ENCODE assay signal across 10 mouse cellular contexts in the genomic region with DNA sequence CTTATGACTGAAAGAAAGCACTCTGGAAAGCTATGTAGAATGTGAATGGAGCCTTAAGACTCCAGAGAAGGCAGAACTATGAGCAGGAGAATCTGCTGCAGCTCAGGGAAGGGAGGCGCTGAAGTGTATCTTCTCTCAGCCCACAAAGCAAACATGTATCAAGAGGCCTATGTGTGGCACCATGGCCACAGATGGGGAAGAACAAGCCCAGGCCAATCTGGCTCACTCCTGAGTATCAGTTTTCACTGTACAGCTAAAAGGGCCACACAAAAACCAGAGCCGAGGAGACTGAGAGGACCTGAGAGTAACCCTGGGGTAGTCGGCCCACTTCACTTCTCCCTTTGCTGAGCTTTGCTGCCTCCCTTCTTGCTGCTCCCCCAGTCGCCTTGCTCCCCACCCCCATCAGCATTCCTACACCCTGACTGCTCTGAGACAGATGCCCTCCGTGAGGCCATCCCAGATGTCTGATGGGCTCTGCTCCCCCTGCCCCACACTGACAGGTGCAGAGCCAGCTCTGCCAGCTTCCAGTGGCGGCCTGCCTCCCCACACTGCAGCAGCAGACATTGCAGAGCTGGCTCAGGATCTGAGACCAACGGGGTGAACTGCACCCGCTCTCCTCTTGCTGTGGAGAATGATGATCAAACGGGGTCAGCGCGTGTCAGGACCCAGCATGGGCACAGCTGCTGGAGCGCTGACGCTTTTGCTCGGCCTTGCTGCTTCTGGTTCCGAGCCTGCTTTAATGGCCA. TPM values are rescaled to one million over a fixed set of nuclear protein-coding genes. Genes with fewer than 3 reads are reported as not detected.
DNase-seq lines count a peak whose midpoint lies in the region; ATAC-seq and TF ChIP-seq lines count a peak whose summit lies in the region.
"Had no signal": no experiment of that assay in that cellular context is flagged by ENCODE, and none has a peak within 500 bp of the region (broad histone marks: within the 10 kb centered on the region; RNA-seq: fewer than 3 reads in every experiment).

No protein-coding gene starts in this region.

- no peaks in the 10 kb centered on the region for H3K27me3 ChIP-seq in forebrain, embryonic 15.5 days
- H3K27me3 ChIP-seq in forebrain, embryonic 10.5 days (ENCODE audit: poor library complexity, severe bottlenecking), result no peaks in the 10 kb centered on the region
- no peaks in the 10 kb centered on the region for H3K27me3 ChIP-seq in embryonic facial prominence, embryonic 14.5 days (replicated peaks; ENCODE audit: control insufficient read depth, insufficient read depth, low read length)
- H3K27me3 ChIP-seq in limb, embryonic 15.5 days, result no peaks in the 10 kb centered on the region
- H3K27me3 ChIP-seq: heart, embryonic 12.5 days had no signal

- no peaks in the 10 kb centered on the region for H3K9me3 ChIP-seq in forebrain, embryonic 15.5 days
- H3K9me3 ChIP-seq in forebrain, embryonic 10.5 days, result no peaks in the 10 kb centered on the region
- no peaks in the 10 kb centered on the region for H3K9me3 ChIP-seq in embryonic facial prominence, embryonic 14.5 days (ENCODE audit: control insufficient read depth, low read length)
- H3K9me3 ChIP-seq in limb, embryonic 15.5 days, result no peaks in the 10 kb centered on the region
- H3K9me3 ChIP-seq: heart, embryonic 12.5 days had no signal

- ATAC-seq in forebrain, embryonic 15.5 days (replicated peaks), result 0 out of 2 replicates have a peak, but pooled peaks have one; percentile 41
- ATAC-seq in embryonic facial prominence, embryonic 14.5 days (ENCODE audit: low read depth), result peak; percentile 77
- ATAC-seq in limb, embryonic 15.5 days (ENCODE audit: insufficient number of reproducible peaks, low FRiP score, low TSS enrichment, low read depth), result peak; percentile 35
- ATAC-seq in megakaryocyte, adult 5-6 weeks (ENCODE audit: poor library complexity, severe bottlenecking), result no peak

- H3K4me3 ChIP-seq in forebrain, embryonic 15.5 days, result no peak overlapping the region
- H3K4me3 ChIP-seq in forebrain, embryonic 10.5 days, result no peak overlapping the region
- H3K4me3 ChIP-seq in left cerebral cortex, adult 2 months, result no peak overlapping the region
- no peak overlapping the region for H3K4me3 ChIP-seq in embryonic facial prominence, embryonic 14.5 days (ENCODE audit: low read depth, low read length)
- no peak overlapping the region for H3K4me3 ChIP-seq in limb, embryonic 15.5 days
- H3K4me3 ChIP-seq: heart, embryonic 12.5 days had no signal

- H3K36me3 ChIP-seq in forebrain, embryonic 15.5 days, result peaks cover 70% of the 10 kb centered on the region
- peaks cover 99% of the 10 kb centered on the region for H3K36me3 ChIP-seq in forebrain, embryonic 10.5 days (replicated peaks)
- peaks cover 90% of the 10 kb centered on the region for H3K36me3 ChIP-seq in embryonic facial prominence, embryonic 14.5 days (ENCODE audit: control insufficient read depth, insufficient read depth, low read length)
- peaks cover 98% of the 10 kb centered on the region for H3K36me3 ChIP-seq in limb, embryonic 15.5 days

- DNase-seq in forebrain, embryonic 10.5 days (ENCODE audit: extremely low spot score, low spot score), result no peak
- no peak for DNase-seq in left cerebral cortex, adult 2 months (ENCODE audit: extremely low spot score in 1 of 2, low spot score in 2 of 2)
- DNase-seq in left cerebral cortex, postnatal 36 days (ENCODE audit: low spot score in 2 of 2), result no peak
- DNase-seq in embryonic facial prominence, embryonic 14.5 days (ENCODE audit: low spot score), result peak; percentile 66
- DNase-seq in cerebellum, postnatal 14 days, result no peak
- DNase-seq: thymus, postnatal 14 days had no signal

- H3K9ac ChIP-seq in forebrain, embryonic 15.5 days (replicated peaks), result no peak overlapping the region
- no peak overlapping the region for H3K9ac ChIP-seq in embryonic facial prominence, embryonic 14.5 days (ENCODE audit: low read depth, low read length)
- no peak overlapping the region for H3K9ac ChIP-seq in limb, embryonic 15.5 days
- H3K9ac ChIP-seq: heart, embryonic 12.5 days had no signal

- intact Hi-C loops in left cerebral cortex, adult 2 months (cut with DNase I), result no loop called here
- intact Hi-C loops in left cerebral cortex, postnatal 36 days (cut with DNase I), result no loop called here

- TF ChIP-seq CTCF in left cerebral cortex, adult 2 months (IDR thresholded peaks at IDR 0.05), result no peak

- H3K4me1 ChIP-seq in forebrain, embryonic 15.5 days, result no peaks in the 10 kb centered on the region
- H3K4me1 ChIP-seq in forebrain, embryonic 10.5 days, result peaks cover 5% of the 10 kb centered on the region; the same call in 1 of the 2 replicates
- H3K4me1 ChIP-seq in embryonic facial prominence, embryonic 14.5 days (ENCODE audit: control insufficient read depth, insufficient read depth, low read length), result no peaks in the 10 kb centered on the region
- H3K4me1 ChIP-seq in limb, embryonic 15.5 days, result no peaks in the 10 kb centered on the region

- WGBS in forebrain, embryonic 15.5 days, result 78% methylated on average over 15 of the region's 15 CpGs
- WGBS in forebrain, embryonic 10.5 days, result 80% methylated on average over 15 of the region's 15 CpGs
- 68% methylated on average over 14 of the region's 15 CpGs for WGBS in embryonic facial prominence, embryonic 14.5 days
- WGBS in limb, embryonic 15.5 days, result 75% methylated on average over 15 of the region's 15 CpGs

- no peak overlapping the region for H3K27ac ChIP-seq in forebrain, embryonic 15.5 days (replicated peaks)
- no peak overlapping the region for H3K27ac ChIP-seq in forebrain, embryonic 10.5 days
- peak overlapping the region; percentile 53; the same call in 1 of the 2 replicates for H3K27ac ChIP-seq in left cerebral cortex, adult 2 months
- H3K27ac ChIP-seq in embryonic facial prominence, embryonic 14.5 days (replicated peaks; ENCODE audit: low read depth, low read length), result no peak overlapping the region
- no peak overlapping the region for H3K27ac ChIP-seq in limb, embryonic 15.5 days

- H3K4me2 ChIP-seq in forebrain, embryonic 15.5 days (replicated peaks), result no peak overlapping the region
- no peak overlapping the region for H3K4me2 ChIP-seq in embryonic facial prominence, embryonic 14.5 days (ENCODE audit: low read depth, low read length)
- no peak overlapping the region for H3K4me2 ChIP-seq in limb, embryonic 15.5 days
- H3K4me2 ChIP-seq: heart, embryonic 12.5 days had no signal

RNA-seq across cellular contexts. Expression of a gene that starts 34.5 kb away (rescaled TPM):
- 39.5 and 45.7 TPM in 2 replicates for polyA plus RNA-seq in forebrain, embryonic 15.5 days (2015; fragmentation: Nextera tagmentation; extraction: Ambion mirVana)
- polyA plus RNA-seq in forebrain, embryonic 10.5 days (2016; fragmentation: Nextera tagmentation; extraction: Ambion mirVana), result 22.4 and 26.6 TPM in 2 replicates
- 10 to 100 TPM; 61.8 to 70.3 TPM for total RNA-seq in left cerebral cortex, adult 2 months (2021)
- total RNA-seq in left cerebral cortex, postnatal 36 days (2021), result 10 to 100 TPM; 56.2 to 70.4 TPM
- 31.7 and 31.8 TPM in 2 replicates for polyA plus RNA-seq in embryonic facial prominence, embryonic 14.5 days (2014; fragmentation: Nextera tagmentation; extraction: Ambion mirVana)
- polyA plus RNA-seq in limb, embryonic 15.5 days (2015; fragmentation: Nextera tagmentation; extraction: Ambion mirVana), result 24.4 and 31.8 TPM in 2 replicates
- total RNA-seq in megakaryocyte, adult 5-6 weeks (2015), result 0.91 and 2.7 TPM in 2 replicates
- 1.4 and 5.7 TPM in 2 replicates for total RNA-seq in megakaryocyte, adult 5-6 weeks (2017)
